Mouse (Mus musculus) spleen, adult 2 months (tissue): ENCODE results near the gene B4galnt2.

ENCODE experiments used
- CTCF ChIP-seq: fragments of 200-500 bp; IDR thresholded peaks from 2 replicates; pipeline ENCODE4 v1.5.1; 2011; ENCODE audit warnings: mild to moderate bottlenecking, inconsistent platforms; ENCODE audit not compliant: insufficient read depth, insufficient read length, insufficient replicate concordance; ENCODE audit errors: extremely low read depth
- POLR2A ChIP-seq: fragments of 200-500 bp; IDR thresholded peaks from 2 replicates; pipeline ENCODE4 v1.6.1; 2011; ENCODE audit warnings: low read depth, low read length, inconsistent platforms

GRCm38 (mm10) chr11:95915006-95915710 is 467 bp upstream of the B4galnt2 start:
- TF ChIP-seq CTCF = no peak
- no peak for TF ChIP-seq POLR2A
